Mouse (Mus musculus): ENCODE results near the gene Zc3h4. TPM values are rescaled to one million over a fixed set of nuclear protein-coding genes. Genes with fewer than 3 reads are reported as not detected.
A peak's percentile ranks its signal among the peaks of the same experiment; 100 is the strongest.

Zc3h4 gene
- polyA plus RNA-seq, 1 experiment: 47.2 TPM

- Histone ChIP-seq H3K27ac (ENCODE audit: insufficient read depth, low read length) (no peak overlapping the region), H3K27me3 (ENCODE audit: control insufficient read depth, insufficient read depth, low read length) (no peaks in the 10 kb centered on the region), H3K4me1 (ENCODE audit: control insufficient read depth, insufficient read depth, insufficient read length) (no peaks in the 10 kb centered on the region), H3K4me3 (ENCODE audit: extremely low read depth, insufficient read depth, insufficient read length) (no peak overlapping the region), H3K36me3 (ENCODE audit: control insufficient read depth, insufficient read depth, low read length) (peaks cover 57% of the 10 kb centered on the region)
- TF ChIP-seq CTCF (IDR thresholded peaks at IDR 0.05; ENCODE audit: extremely low read depth, insufficient read depth, insufficient read length, insufficient replicate concordance) (no peak), POLR2A (IDR thresholded peaks at IDR 0.05; ENCODE audit: low read depth, low read length) (no peak)
- WGBS: 95% methylated on average over 8 of the region's 8 CpGs
- no peak for DNase-seq (ENCODE audit: low read depth in 1 of 2, low spot score in 2 of 2)
Measured at GRCm38 (mm10) chr7:16420493-16421118, 19.9 kb downstream of the Zc3h4 start.

- no peak overlapping the region for H3K4me3 ChIP-seq (ENCODE audit: extremely low read depth, insufficient read depth, insufficient read length)
Measured at GRCm38 (mm10) chr7:16422222-16422856, 21.6 kb downstream of the Zc3h4 start.

GRCm38 (mm10) chr7:16423731-16424130 is 23.0 kb downstream of the Zc3h4 start:
- H3K36me3 ChIP-seq (ENCODE audit: control insufficient read depth, insufficient read depth, low read length): peaks cover 53% of the 10 kb centered on the region
- H3K27me3 ChIP-seq (ENCODE audit: control insufficient read depth, insufficient read depth, low read length): no peaks in the 10 kb centered on the region
- no peak overlapping the region for H3K27ac ChIP-seq (ENCODE audit: insufficient read depth, low read length)
- 96% methylated on average over 9 of the region's 9 CpGs for WGBS
- no peak overlapping the region for H3K4me3 ChIP-seq (ENCODE audit: extremely low read depth, insufficient read depth, insufficient read length)
- TF ChIP-seq POLR2A (IDR thresholded peaks at IDR 0.05; ENCODE audit: low read depth, low read length) (no peak), CTCF (IDR thresholded peaks at IDR 0.05; ENCODE audit: extremely low read depth, insufficient read depth, insufficient read length, insufficient replicate concordance) (no peak)
- no peaks in the 10 kb centered on the region for H3K4me1 ChIP-seq (ENCODE audit: control insufficient read depth, insufficient read depth, insufficient read length)
- DNase-seq (ENCODE audit: low read depth in 1 of 2, low spot score in 2 of 2): no peak

More at GRCm38 (mm10) chr7:16422222-16422856, 21.6 kb downstream of the Zc3h4 start:
- TF ChIP-seq CTCF (IDR thresholded peaks at IDR 0.05; ENCODE audit: extremely low read depth, insufficient read depth, insufficient read length, insufficient replicate concordance): no peak
- TF ChIP-seq POLR2A (IDR thresholded peaks at IDR 0.05; ENCODE audit: low read depth, low read length): no peak
- Histone ChIP-seq H3K27ac (ENCODE audit: insufficient read depth, low read length) (no peak overlapping the region), H3K36me3 (ENCODE audit: control insufficient read depth, insufficient read depth, low read length) (peaks cover 55% of the 10 kb centered on the region), H3K27me3 (ENCODE audit: control insufficient read depth, insufficient read depth, low read length) (no peaks in the 10 kb centered on the region), H3K4me1 (ENCODE audit: control insufficient read depth, insufficient read depth, insufficient read length) (no peaks in the 10 kb centered on the region)
- WGBS: 93% methylated on average over 18 of the region's 18 CpGs
- no peak for DNase-seq (ENCODE audit: low read depth in 1 of 2, low spot score in 2 of 2)

GRCm38 (mm10) chr7:16425721-16426120 is 25.0 kb downstream of the Zc3h4 start:
- Histone ChIP-seq H3K4me1 (ENCODE audit: control insufficient read depth, insufficient read depth, insufficient read length) (no peaks in the 10 kb centered on the region), H3K36me3 (ENCODE audit: control insufficient read depth, insufficient read depth, low read length) (peaks cover 59% of the 10 kb centered on the region), H3K27ac (ENCODE audit: insufficient read depth, low read length) (no peak overlapping the region), H3K27me3 (ENCODE audit: control insufficient read depth, insufficient read depth, low read length) (no peaks in the 10 kb centered on the region), H3K4me3 (ENCODE audit: extremely low read depth, insufficient read depth, insufficient read length) (no peak overlapping the region)
- DNase-seq (ENCODE audit: low read depth in 1 of 2, low spot score in 2 of 2): no peak
- TF ChIP-seq CTCF (IDR thresholded peaks at IDR 0.05; ENCODE audit: extremely low read depth, insufficient read depth, insufficient read length, insufficient replicate concordance) (no peak), POLR2A (IDR thresholded peaks at IDR 0.05; ENCODE audit: low read depth, low read length) (no peak)
- 90% methylated on average over 10 of the region's 10 CpGs for WGBS

GRCm38 (mm10) chr7:16426129-16426729 is 25.5 kb downstream of the Zc3h4 start:
- DNase-seq (ENCODE audit: low read depth in 1 of 2, low spot score in 2 of 2): peak; percentile 21 to 81

GRCm38 (mm10) chr7:16433352-16433971 is 32.8 kb downstream of the Zc3h4 start:
- no peak overlapping the region for H3K4me3 ChIP-seq (ENCODE audit: extremely low read depth, insufficient read depth, insufficient read length)
- WGBS: 94% methylated on average over 3 of the region's 3 CpGs
- H3K4me1 ChIP-seq (ENCODE audit: control insufficient read depth, insufficient read depth, insufficient read length): no peaks in the 10 kb centered on the region
- peaks cover 59% of the 10 kb centered on the region for H3K36me3 ChIP-seq (ENCODE audit: control insufficient read depth, insufficient read depth, low read length)
- no peak overlapping the region for H3K27ac ChIP-seq (ENCODE audit: insufficient read depth, low read length)
- DNase-seq (ENCODE audit: low read depth in 1 of 2, low spot score in 2 of 2): no peak
- TF ChIP-seq CTCF (IDR thresholded peaks at IDR 0.05; ENCODE audit: extremely low read depth, insufficient read depth, insufficient read length, insufficient replicate concordance) (no peak), POLR2A (IDR thresholded peaks at IDR 0.05; ENCODE audit: low read depth, low read length) (no peak)
- H3K27me3 ChIP-seq (ENCODE audit: control insufficient read depth, insufficient read depth, low read length): no peaks in the 10 kb centered on the region

More at GRCm38 (mm10) chr7:16426129-16426729, 25.5 kb downstream of the Zc3h4 start:
- Histone ChIP-seq H3K27me3 (ENCODE audit: control insufficient read depth, insufficient read depth, low read length) (no peaks in the 10 kb centered on the region), H3K4me3 (ENCODE audit: extremely low read depth, insufficient read depth, insufficient read length) (no peak overlapping the region), H3K36me3 (ENCODE audit: control insufficient read depth, insufficient read depth, low read length) (peaks cover 56% of the 10 kb centered on the region), H3K27ac (ENCODE audit: insufficient read depth, low read length) (no peak overlapping the region), H3K4me1 (ENCODE audit: control insufficient read depth, insufficient read depth, insufficient read length) (no peaks in the 10 kb centered on the region)
- WGBS: 68% methylated on average over 4 of the region's 4 CpGs
- no peak for TF ChIP-seq POLR2A (IDR thresholded peaks at IDR 0.05; ENCODE audit: low read depth, low read length)
- peak; percentile 93 for TF ChIP-seq CTCF (IDR thresholded peaks at IDR 0.05; ENCODE audit: extremely low read depth, insufficient read depth, insufficient read length, insufficient replicate concordance)
